In the genomic region with DNA sequence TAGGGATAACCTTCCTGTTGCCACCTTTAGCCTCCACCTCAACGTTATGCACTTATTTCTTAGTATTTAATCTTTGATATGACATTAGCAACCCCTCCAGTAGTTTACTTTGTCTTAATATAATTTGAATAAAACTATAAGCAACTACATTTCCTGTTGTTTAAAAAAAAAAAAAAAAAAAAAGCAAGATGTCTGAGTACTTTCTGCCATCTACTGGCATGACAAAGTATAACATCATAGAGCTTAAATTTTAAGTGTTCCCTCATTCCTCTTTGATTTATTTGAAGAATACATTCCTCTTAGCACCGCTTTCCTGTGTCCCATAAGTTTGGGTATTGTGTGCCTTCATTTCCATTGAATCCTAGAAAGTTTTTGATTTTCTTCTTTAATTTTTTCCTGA, we compare ENCODE assay signal across 16 mouse cellular contexts. TPM values are rescaled to one million over a fixed set of nuclear protein-coding genes. Genes with fewer than 3 reads are reported as not detected.
DNase-seq lines count a peak whose midpoint lies in the region; ATAC-seq and TF ChIP-seq lines count a peak whose summit lies in the region.
"Had no signal": no experiment of that assay in that cellular context is flagged by ENCODE, and none has a peak within 500 bp of the region (broad histone marks: within the 10 kb centered on the region; RNA-seq: fewer than 3 reads in every experiment).

No protein-coding gene starts in this region.

- H3K4me1 ChIP-seq in heart, adult 2 months (ENCODE audit: control insufficient read depth, insufficient read depth, low read length): no peaks in the 10 kb centered on the region
- no peaks in the 10 kb centered on the region for H3K4me1 ChIP-seq in liver, postnatal 0 days (ENCODE audit: insufficient read depth)
- H3K4me1 ChIP-seq in stomach, postnatal 0 days (replicated peaks; ENCODE audit: control insufficient read depth, insufficient read depth): no peaks in the 10 kb centered on the region
- no peaks in the 10 kb centered on the region for H3K4me1 ChIP-seq in lung, adult 2 months (ENCODE audit: control insufficient read depth, insufficient read depth, low read length)
- H3K4me1 ChIP-seq: forebrain, embryonic 13.5 days had no signal

- TF ChIP-seq POLR2A in heart, adult 2 months (IDR thresholded peaks at IDR 0.05; ENCODE audit: insufficient read depth, low read depth, low read length): no peak
- TF ChIP-seq POLR2A in lung, adult 2 months (IDR thresholded peaks at IDR 0.05; ENCODE audit: borderline replicate concordance, extremely low read depth, low read depth, low read length): no peak

- no peaks in the 10 kb centered on the region for H3K27me3 ChIP-seq in heart, adult 2 months (ENCODE audit: control insufficient read depth, insufficient read depth, low read length)
- no peaks in the 10 kb centered on the region for H3K27me3 ChIP-seq in liver, postnatal 0 days (ENCODE audit: insufficient read depth, low read length)
- no peaks in the 10 kb centered on the region for H3K27me3 ChIP-seq in stomach, postnatal 0 days (ENCODE audit: control insufficient read depth, insufficient read depth, low read length)
- H3K27me3 ChIP-seq: forebrain, embryonic 13.5 days had no signal

- H3K36me3 ChIP-seq in heart, adult 2 months (ENCODE audit: control insufficient read depth, insufficient read depth, low read length): no peaks in the 10 kb centered on the region
- no peaks in the 10 kb centered on the region for H3K36me3 ChIP-seq in liver, postnatal 0 days (replicated peaks; ENCODE audit: insufficient read depth, low read length)
- H3K36me3 ChIP-seq in stomach, postnatal 0 days (ENCODE audit: control insufficient read depth, insufficient read depth, low read length): no peaks in the 10 kb centered on the region

- H3K27ac ChIP-seq in heart, adult 2 months: no peak overlapping the region
- no peak overlapping the region for H3K27ac ChIP-seq in liver, postnatal 0 days (ENCODE audit: low read depth)
- no peak overlapping the region for H3K27ac ChIP-seq in stomach, postnatal 0 days (replicated peaks)
- H3K27ac ChIP-seq: forebrain, embryonic 13.5 days had no signal

- 35% methylated on average over 2 of the region's 2 CpGs for WGBS in heart, adult 2 months
- WGBS in liver, postnatal 0 days (ENCODE audit: insufficient replicate concordance): 30% methylated on average over 2 of the region's 2 CpGs
- WGBS in stomach, postnatal 0 days: 25% methylated on average over 2 of the region's 2 CpGs
- 22% methylated on average over 2 of the region's 2 CpGs for WGBS in lung, adult 2 months

- no peak for DNase-seq in heart, adult 2 months
- DNase-seq in heart, adult 8-10 months (ENCODE audit: low spot score): no peak
- DNase-seq in liver, postnatal 0 days: no peak
- no peak for DNase-seq in liver
- peak; percentile 30 for DNase-seq in brain, adult 2 months (ENCODE audit: low read depth, low spot score)
- no peak for DNase-seq in stomach, postnatal 0 days (ENCODE audit: low spot score)
- DNase-seq in adrenal gland, postnatal 25 days: no peak
- no peak for DNase-seq in lung, adult 2 months
- DNase-seq: heart, postnatal 4 days; kidney, postnatal 14 days had no signal

- TF ChIP-seq CTCF in heart, adult 2 months (IDR thresholded peaks at IDR 0.05): peak; percentile 54
- TF ChIP-seq CTCF in liver, postnatal 0 days (IDR thresholded peaks at IDR 0.05; ENCODE audit: low read depth): 0 out of 2 replicates have a peak, but pooled peaks have one; percentile 5
- TF ChIP-seq CTCF in stomach, postnatal 0 days (IDR thresholded peaks at IDR 0.05; ENCODE audit: low read depth): peak; percentile 59
- TF ChIP-seq CTCF in lung, adult 2 months (IDR thresholded peaks at IDR 0.05; ENCODE audit: insufficient read depth, low read length): no peak

- H3K4me3 ChIP-seq in heart, adult 2 months: no peak overlapping the region
- no peak overlapping the region for H3K4me3 ChIP-seq in liver, postnatal 0 days (ENCODE audit: low read depth, low read length)
- no peak overlapping the region for H3K4me3 ChIP-seq in stomach, postnatal 0 days (ENCODE audit: low read depth, low read length)
- no peak overlapping the region for H3K4me3 ChIP-seq in lung, adult 2 months (replicated peaks; ENCODE audit: extremely low read depth, low read depth, low read length)
- H3K4me3 ChIP-seq: forebrain, embryonic 13.5 days had no signal

- no peaks in the 10 kb centered on the region for H3K79me2 ChIP-seq in heart, adult 2 months (replicated peaks; ENCODE audit: control insufficient read depth, insufficient read depth, low read length)

- no peak for ATAC-seq in liver, postnatal 0 days
- no peak for ATAC-seq in stomach, postnatal 0 days (ENCODE audit: low FRiP score, low TSS enrichment)
- ATAC-seq: forebrain, embryonic 13.5 days had no signal

- no peak for TF ChIP-seq EP300 in heart, adult 2 months (IDR thresholded peaks at IDR 0.05; ENCODE audit: insufficient read depth, low read depth, low read length)
- TF ChIP-seq EP300 in liver, postnatal 0 days (IDR thresholded peaks at IDR 0.05; ENCODE audit: low read depth): no peak
- TF ChIP-seq EP300 in stomach, postnatal 0 days (optimal IDR thresholded peaks at IDR 0.05): no peak

- no peak overlapping the region for H3K4me2 ChIP-seq in liver, postnatal 0 days (ENCODE audit: low read depth, low read length)
- no peak overlapping the region for H3K4me2 ChIP-seq in stomach, postnatal 0 days (replicated peaks; ENCODE audit: low read depth)
- H3K4me2 ChIP-seq: forebrain, embryonic 13.5 days had no signal

- no peak overlapping the region for H3K9ac ChIP-seq in heart, adult 2 months (ENCODE audit: low read depth, low read length)
- no peak overlapping the region for H3K9ac ChIP-seq in liver, postnatal 0 days (replicated peaks)
- H3K9ac ChIP-seq in stomach, postnatal 0 days (ENCODE audit: low read length): no peak overlapping the region
- H3K9ac ChIP-seq: forebrain, embryonic 13.5 days had no signal

- intact Hi-C loops in heart, adult 2 months (cut with DNase I): no loop called here

- H3K9me3 ChIP-seq in liver, postnatal 0 days (ENCODE audit: low read length): no peaks in the 10 kb centered on the region
- no peaks in the 10 kb centered on the region for H3K9me3 ChIP-seq in stomach, postnatal 0 days (ENCODE audit: control insufficient read depth, low read length)
- H3K9me3 ChIP-seq: forebrain, embryonic 13.5 days had no signal

RNA-seq across cellular contexts. Expression of a gene that starts 2.5 kb away (rescaled TPM):
- not detected for total RNA-seq in heart, adult 2 months (2021)
- polyA plus RNA-seq in heart, adult 2 months (2012; rRNA removed): not detected in 2 replicates
- not detected for total RNA-seq in heart, adult 8-10 months (2022)
- not detected in 2 replicates for polyA plus RNA-seq in liver, postnatal 0 days (2015; fragmentation: Nextera tagmentation; extraction: Ambion mirVana)
- not detected in 2 replicates for polyA plus RNA-seq in stomach, postnatal 0 days (2015; fragmentation: Nextera tagmentation; extraction: Ambion mirVana)
- not detected in 2 replicates for total RNA-seq in adrenal gland, postnatal 25 days (2021)
- not detected in 2 replicates for polyA plus RNA-seq in lung, adult 2 months (2012; rRNA removed)
- total RNA-seq: heart, postnatal 4 days; left cerebral cortex, postnatal 25 days had no signal
- polyA plus RNA-seq: forebrain, embryonic 13.5 days; gonadal fat pad, adult 2 months; lung, embryonic 16.5 days; spleen, adult 2 months; thymus, postnatal 0 days had no signal

RNA-seq across cellular contexts. Expression of a gene that starts 47.2 kb away (rescaled TPM):
- not detected for total RNA-seq in heart, adult 2 months (2021)
- polyA plus RNA-seq in heart, adult 2 months (2012; rRNA removed): not detected in 2 replicates
- total RNA-seq in heart, adult 8-10 months (2022): not detected
- polyA plus RNA-seq in liver, postnatal 0 days (2015; fragmentation: Nextera tagmentation; extraction: Ambion mirVana): not detected in 2 replicates
- polyA plus RNA-seq in stomach, postnatal 0 days (2015; fragmentation: Nextera tagmentation; extraction: Ambion mirVana): not detected in 2 replicates
- total RNA-seq in adrenal gland, postnatal 25 days (2021): not detected in 2 replicates
- polyA plus RNA-seq in lung, adult 2 months (2012; rRNA removed): not detected in 2 replicates
- total RNA-seq: heart, postnatal 4 days; left cerebral cortex, postnatal 25 days had no signal
- polyA plus RNA-seq: forebrain, embryonic 13.5 days; gonadal fat pad, adult 2 months; lung, embryonic 16.5 days; spleen, adult 2 months; thymus, postnatal 0 days had no signal
